Mouse (Mus musculus): Measurements from ENCODE around the gene Pdcd7.
A peak's percentile ranks its signal among the peaks of the same experiment; 100 is the strongest.

Pdcd7 gene

GRCm38 (mm10) chr9:65356971-65357370 lies 11.1 kb downstream of the Pdcd7 start:
- DNase-seq (ENCODE audit: low read depth): no peak

DNA sequence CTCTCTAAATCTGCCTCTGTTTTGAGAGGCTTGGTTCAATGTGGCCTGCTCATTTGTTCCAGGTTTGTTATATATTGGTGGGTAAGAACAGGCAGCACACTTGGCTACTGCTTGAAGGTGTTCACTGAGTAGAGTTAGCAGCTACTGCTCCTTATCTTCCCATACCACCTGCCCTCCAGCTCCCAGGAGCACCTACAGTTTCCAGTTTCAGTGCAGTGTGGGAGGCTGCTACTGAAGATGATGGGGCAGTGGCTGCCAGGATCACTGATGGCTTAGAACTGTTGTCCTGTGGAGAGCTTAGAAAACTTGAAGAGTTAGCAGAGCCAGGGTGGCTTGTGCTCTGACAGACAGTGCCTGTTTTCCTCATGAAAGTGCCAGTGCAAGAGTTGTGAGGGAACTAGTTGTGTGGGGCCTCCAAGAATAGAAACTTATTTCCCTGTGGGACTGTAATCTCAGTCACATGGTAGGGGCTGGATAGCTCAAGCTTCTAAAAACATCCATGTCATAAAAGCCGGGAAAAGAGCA lies 13.1 kb downstream of the Pdcd7 start:
- no peak for DNase-seq (ENCODE audit: low read depth)

DNA sequence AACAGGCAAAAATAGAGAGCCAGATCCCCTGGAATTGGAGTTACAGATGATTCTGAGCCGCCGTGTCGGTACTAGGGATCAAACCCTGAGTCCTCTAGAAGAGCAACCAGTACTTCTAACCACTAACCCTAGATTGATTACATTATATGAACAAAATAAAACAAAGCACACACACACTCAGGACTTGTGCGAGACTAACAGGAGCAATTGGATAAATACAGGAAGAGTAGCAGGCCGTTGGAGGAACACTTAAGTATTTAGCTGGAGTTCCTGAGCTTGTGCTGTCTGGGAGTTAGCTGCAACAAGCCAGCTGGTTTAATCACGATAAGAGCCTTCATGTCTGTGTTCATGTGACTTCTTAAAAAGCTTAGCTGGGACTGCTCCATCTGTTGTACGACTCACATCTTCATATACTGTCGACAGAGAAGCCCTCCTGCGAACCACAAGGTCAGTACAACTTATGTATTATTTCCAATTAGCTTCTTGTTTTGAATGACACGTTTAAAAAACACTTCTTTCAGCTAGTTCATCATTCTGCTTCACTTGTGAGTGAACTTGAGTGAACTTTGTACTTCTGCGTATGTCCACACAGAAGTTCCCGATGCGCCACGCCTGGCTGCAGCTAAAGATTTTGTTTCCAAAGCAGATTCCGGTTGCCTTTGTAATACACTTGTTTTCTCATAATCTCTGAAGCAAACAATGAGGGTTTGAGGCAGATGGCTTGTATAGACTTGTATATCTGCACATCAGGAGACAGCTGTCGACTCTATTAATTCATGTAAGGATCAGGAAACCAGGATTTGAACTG lies 14.9 kb downstream of the Pdcd7 start, which contains the start of gene Ubap1l:
Ubap1l (plus strand) TSS at position 401 of the 808 bp plus-strand sequence.
- DNase-seq (ENCODE audit: low read depth): no peak

DNA sequence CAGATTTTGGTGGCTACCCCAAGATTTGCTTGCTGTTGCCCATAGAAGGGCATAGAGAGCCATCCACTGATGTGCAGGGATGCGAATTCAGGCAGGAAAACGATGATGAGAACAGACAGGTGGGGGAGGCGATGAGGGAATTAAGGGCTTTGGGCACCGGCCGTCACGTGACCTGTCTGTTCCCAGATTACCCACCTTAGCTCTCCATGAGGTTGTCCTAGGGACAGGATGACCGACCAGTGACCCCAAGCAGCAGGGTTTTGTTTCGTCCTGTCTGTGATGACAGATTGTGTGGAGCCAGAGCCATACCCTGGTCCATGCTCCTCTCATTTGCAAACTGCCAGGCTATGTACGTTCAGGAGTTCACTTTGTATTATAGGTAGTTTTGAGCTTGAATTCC lies 17.8 kb downstream of the Pdcd7 start:
- DNase-seq (ENCODE audit: low read depth): no peak

DNA sequence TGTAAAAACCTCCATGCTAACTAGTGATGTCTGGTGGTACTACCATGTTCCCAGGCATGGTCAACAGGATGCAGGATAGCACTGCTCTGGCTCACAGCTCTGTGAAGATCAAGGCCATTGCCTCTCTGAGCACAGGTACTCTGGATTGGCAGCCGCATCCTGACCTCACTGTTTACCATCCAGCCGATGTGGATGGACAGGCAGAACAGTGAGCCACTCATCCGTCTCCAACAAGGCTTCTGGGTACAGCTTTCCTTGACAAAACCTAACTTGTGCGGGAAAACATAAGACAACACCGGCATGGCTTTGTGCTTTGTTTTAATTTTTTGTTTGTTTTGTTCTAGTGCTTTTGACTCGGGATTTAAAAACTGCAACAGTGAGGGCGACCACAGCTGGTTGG lies 19.8 kb downstream of the Pdcd7 start:
- DNase-seq (ENCODE audit: low read depth): no peak

GRCm38 (mm10) chr9:65371756-65372155 lies 25.9 kb downstream of the Pdcd7 start:
- no peak for DNase-seq (ENCODE audit: low read depth)

GRCm38 (mm10) chr9:65372449-65372848 lies 26.5 kb downstream of the Pdcd7 start:
- peak; percentile 58 for DNase-seq (ENCODE audit: low read depth)

GRCm38 (mm10) chr9:65374468-65375162 lies 28.7 kb downstream of the Pdcd7 start:
- DNase-seq (ENCODE audit: low read depth): no peak

DNA sequence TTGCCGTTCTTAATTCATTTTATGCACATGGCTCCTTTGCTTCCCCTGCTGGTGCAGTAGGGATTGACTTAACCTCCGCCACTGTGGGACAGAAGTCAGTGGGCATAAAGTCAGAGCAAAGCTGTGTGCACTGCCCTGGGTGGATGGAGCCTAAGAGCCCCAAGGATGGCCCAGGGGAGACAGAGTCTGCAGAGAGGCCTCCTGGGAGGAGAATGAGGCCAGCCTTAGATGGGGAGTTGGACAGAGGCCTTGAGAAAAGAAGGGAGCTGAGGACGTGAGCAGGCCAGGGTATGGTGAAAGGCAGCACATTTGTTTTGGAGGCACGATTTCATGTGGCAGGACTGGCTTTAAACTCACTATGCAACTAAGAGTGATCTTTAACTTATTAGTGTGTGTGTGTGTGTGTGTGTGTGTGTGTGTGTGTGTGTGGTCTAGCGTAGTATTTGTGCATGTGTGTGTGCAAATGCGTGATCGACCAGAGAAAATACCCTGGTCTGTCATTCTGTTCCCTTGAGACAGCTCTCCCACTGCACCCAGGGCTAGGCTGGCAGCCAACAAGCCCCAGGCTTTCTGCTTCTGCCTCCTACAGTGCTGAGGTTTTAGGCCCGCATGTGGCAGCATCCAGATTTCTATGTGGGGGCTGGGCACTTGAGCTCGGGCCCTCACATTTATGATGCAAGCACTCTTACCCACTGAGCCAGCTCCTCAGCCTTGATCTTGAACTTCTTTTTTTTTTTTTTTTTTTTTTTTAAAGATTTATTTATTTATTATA lies 29.4 kb downstream of the Pdcd7 start:
- peak; percentile 16 for DNase-seq (ENCODE audit: low read depth)

- DNase-seq (ENCODE audit: low read depth): no peak
Measured at GRCm38 (mm10) chr9:65381017-65381590, 35.2 kb downstream of the Pdcd7 start.

DNA sequence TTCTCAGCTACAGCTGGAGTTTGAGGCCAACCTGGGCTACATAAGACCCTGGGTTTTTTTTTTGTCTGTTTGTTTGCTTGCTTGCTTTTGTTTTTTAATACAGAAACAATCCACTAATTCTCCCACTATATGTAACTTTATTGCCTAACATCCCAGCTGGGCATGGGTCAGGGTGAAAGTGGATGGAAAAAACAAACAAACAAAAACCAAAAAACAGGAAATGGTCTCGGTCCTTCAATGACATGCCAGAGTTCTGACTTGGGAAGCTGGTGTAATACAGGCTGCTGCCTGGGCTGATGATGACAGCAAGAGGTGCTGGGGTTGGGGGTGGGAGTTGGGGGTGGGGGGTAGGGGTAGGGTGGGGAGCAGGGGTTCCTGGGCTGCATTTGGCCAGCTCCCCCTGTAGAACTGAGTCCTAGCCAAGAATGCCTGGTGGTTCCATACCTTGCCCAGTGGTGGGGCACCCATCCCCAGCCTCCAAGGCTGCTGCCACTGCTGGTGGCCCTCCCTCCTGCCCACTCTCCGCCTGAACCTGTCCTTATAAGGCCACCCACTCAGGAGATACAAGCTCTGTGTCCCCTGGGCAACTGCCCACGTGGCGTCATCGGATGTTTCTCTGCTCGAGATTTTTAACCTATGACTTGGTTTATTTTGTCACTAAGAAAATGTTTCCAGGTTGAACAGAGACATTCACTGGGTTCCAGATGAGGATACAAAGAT lies 36.3 kb downstream of the Pdcd7 start:
- DNase-seq (ENCODE audit: low read depth): no peak

GRCm38 (mm10) chr9:65382751-65383097 lies 36.8 kb downstream of the Pdcd7 start:
- DNase-seq (ENCODE audit: low read depth): no peak

DNA sequence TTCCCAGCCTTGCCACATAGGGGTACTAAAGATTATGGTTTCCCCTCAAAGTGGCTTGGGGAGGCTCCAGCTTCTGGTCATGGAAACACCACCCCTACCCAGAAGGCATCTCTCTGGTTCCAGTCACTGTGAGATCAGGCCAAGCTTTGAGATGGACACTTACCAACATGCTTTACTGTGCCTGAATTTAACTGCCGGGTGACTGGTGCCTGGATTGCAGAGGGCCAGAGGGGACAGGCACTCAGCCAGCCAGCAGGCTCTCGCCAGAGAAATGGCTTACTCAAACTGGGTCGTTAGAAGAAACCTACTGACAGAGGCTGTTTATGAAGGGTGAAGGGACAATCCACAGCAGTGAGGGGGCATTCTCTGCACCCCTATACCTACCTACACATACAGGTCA lies 38.4 kb downstream of the Pdcd7 start:
- no peak for DNase-seq (ENCODE audit: low read depth)

- peak; percentile 8 for DNase-seq (ENCODE audit: low read depth)
Measured at GRCm38 (mm10) chr9:65386373-65387140, 40.7 kb downstream of the Pdcd7 start.

DNA sequence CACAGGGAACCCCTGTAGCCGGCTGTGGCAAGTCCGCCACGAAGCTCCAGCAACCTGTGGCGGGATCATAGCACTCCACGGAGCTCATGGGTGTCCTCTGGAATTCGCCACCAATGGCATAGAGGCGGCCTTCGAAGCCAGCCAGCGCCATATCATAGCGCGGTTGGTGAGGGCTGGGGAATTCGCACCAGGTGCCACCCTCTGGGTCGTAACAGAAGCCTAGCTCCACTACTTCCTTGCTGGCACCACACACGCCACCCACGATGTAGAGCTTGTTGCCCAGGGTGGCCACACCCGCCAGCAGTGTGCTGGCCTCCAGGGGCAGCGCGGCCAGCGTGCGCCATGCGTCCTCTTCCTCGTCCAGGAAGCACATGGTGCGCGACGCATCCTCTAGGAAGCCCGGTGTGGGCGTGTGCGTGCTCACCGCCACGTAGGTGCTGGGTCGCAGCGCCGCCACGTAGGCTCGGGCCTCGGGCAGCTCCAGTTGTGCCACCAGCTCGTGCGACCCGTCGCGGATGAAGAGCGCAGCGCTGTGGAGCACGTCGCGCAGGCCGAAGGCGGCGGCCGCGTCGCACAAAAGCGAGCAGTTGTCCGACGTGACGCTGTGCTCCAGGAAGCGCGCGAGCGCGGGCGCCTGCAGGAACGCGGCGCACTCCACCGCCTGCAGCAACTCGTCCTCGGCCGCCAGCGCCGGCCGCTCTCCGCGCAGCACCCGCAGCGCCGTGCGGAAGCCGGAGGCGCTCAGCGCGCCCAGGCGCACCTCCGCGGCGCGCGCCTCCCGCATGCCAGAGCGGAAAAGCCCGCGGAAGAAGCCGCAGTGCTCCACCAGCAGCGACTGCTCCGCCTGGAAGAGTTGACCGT lies 45.1 kb downstream of the Pdcd7 start:
- DNase-seq (ENCODE audit: low read depth): no peak

DNA sequence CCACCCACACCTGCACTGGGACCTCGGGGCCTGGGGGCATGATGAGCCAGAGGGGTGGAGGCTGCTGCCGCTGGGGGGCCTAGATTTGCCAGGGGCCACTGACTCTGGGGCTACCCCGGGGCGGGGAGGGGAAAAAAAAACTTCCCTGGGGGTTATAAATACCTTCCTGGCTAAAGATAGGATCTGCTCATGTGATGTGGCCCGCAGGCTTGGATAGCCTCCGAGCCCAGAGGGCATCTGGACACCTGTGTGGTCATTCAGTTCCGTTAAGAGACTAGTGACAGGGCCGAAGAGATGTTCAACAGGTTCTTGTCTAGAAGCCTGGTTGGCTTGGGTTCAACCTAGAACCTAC lies 45.7 kb downstream of the Pdcd7 start, which contains the start of gene Kbtbd13:
Kbtbd13 (minus strand) TSS at position 40 of the 352 bp plus-strand sequence.
- no peak for DNase-seq (ENCODE audit: low read depth)

- DNase-seq (ENCODE audit: low read depth): peak; percentile 82
Measured at GRCm38 (mm10) chr9:65392638-65393364, 46.9 kb downstream of the Pdcd7 start.

DNA sequence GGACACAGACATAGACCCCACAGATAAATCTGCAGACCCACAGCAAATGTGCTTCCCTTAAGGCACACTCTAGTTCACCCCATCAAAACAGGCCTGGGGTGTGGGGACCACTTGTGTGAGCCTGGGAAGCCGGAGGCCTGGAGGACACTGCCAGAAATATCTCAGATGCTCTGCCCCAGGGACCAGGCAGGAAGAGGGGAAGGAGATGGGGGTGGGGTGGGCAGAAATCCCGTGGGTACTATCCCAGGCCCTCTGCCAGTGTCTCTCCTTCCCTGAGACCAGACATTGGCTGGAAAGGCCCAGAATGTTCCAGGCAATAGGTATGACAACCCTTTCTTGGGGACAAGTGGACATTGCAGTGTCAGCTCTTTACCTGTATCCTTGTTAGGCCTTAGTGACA lies 47.7 kb downstream of the Pdcd7 start:
- no peak for DNase-seq (ENCODE audit: low read depth)

- DNase-seq (ENCODE audit: low read depth): no peak
Measured at GRCm38 (mm10) chr9:65394360-65394759, 48.5 kb downstream of the Pdcd7 start.
